Mouse (Mus musculus) inflammation-experienced regulatory T-cells, adult 6 months (primary cell): Measurements from ENCODE around the gene Vmn1r168. TPM values are rescaled to one million over a fixed set of nuclear protein-coding genes. Genes with fewer than 3 reads are reported as not detected.
"Not testable (repeated sequence)": the region's sequence is repeated elsewhere in the genome, so short reads cannot be mapped to it uniquely, and the experiment has no call there.

Source experiments
- ATAC-seq: one replicate; pipeline ENCODE4 v1.8.0; 2017
- polyA plus RNA-seq, 3 experiments: library from polyadenylated mRNA; unstranded; fragments of 100-300 nt; shearing (Covaris generic); gene quantifications; one replicate each; pipeline ENCODE4 v1.2.1; 2017

The Vmn1r168 gene
- polyA plus RNA-seq: not detected

- not testable (repeated sequence) for ATAC-seq
These were observed at the start of gene Vmn1r168 for GRCm38 (mm10) chr7:23539432-23539831. Vmn1r168 (plus strand) TSS chr7:23539732.

GRCm38 (mm10) chr7:23507106-23507505 is 32.4 kb upstream of the Vmn1r168 start, which contains the start of gene Vmn1r167:
Vmn1r167 (minus strand) TSS chr7:23507206.
- not testable (repeated sequence) for ATAC-seq

- ATAC-seq: not testable (repeated sequence)
These were observed 35.7 kb downstream of the Vmn1r168 start, which contains the start of gene Vmn1r169 for GRCm38 (mm10) chr7:23575226-23575625. Vmn1r169 (plus strand) TSS chr7:23575526.

Other genes starting within 250 kb of the Vmn1r168 start
- not detected for gene Nlrp4e, start 238.5 kb upstream of the Vmn1r168 start, polyA plus RNA-seq
- not detected for gene Nlrp5, start 153.8 kb upstream of the Vmn1r168 start, polyA plus RNA-seq
- not detected for gene Vmn1r167, start 32.5 kb upstream of the Vmn1r168 start, polyA plus RNA-seq
- not detected for gene Vmn1r169, start 35.8 kb downstream of the Vmn1r168 start, polyA plus RNA-seq
- gene Vmn1r170, start 66.4 kb downstream of the Vmn1r168 start, polyA plus RNA-seq: not detected
- not detected for gene Vmn1r171, start 91.0 kb downstream of the Vmn1r168 start, polyA plus RNA-seq
- not detected for gene Vmn1r172, start 118.6 kb downstream of the Vmn1r168 start, polyA plus RNA-seq
- gene Vmn1r173, start 161.0 kb downstream of the Vmn1r168 start, polyA plus RNA-seq: under 1 TPM in 1 of 3 experiments, not detected in 2; 0.06 TPM
- under 1 TPM in 1 of 3 experiments, not detected in 2; 0.05 TPM for gene Vmn1r174, start 212.5 kb downstream of the Vmn1r168 start, polyA plus RNA-seq